Mouse (Mus musculus) left cerebral cortex, postnatal 10 days (tissue): ENCODE results near the gene Nell1. TPM values are rescaled to one million over a fixed set of nuclear protein-coding genes. Genes with fewer than 3 reads are reported as not detected.

ENCODE experiments used
- DNase-seq, 2 experiments: peaks; one replicate each; pipeline ENCODE4 v3.0.0; 2021 to 2022; ENCODE audit warnings: low spot score in 2 of 2, mixed read lengths in 1 of 2; ENCODE audit errors: extremely low spot score in 1 of 2
- intact Hi-C: fragments of 180-260 bp; cut with DNase I; formaldehyde crosslinking; loops from one replicate; pipeline ENCODE4 v1.15.1; 2025
- total RNA-seq, 2 experiments: library from RNA; stranded (reverse); gene quantifications; 2 replicates each; pipeline ENCODE4 v1.2.3; 2021

Nell1 gene
- total RNA-seq, 2 experiments from 2014 or later: 50.2 to 50.6 TPM

DNA sequence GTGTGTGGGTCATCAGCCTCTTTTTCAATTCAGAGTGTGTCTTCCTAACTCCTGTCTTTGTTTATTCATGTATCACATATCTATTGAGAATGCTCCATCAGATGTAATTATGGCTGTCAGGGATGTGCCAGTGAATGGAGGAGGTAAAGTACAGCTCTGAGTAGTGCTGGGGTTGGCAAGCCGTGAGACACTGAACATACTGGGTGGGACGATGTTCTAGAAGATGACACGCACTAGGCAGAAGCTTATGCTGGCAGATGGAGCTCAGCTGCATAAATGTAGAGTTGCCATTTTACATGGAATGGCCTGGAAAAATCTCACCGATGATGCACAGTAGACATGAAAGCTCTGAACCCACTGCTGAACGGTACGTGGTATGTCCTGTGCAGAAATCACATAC is 493.1 kb downstream of the Nell1 start:
- intact Hi-C loops: no loop called here
- DNase-seq: no peak

DNA sequence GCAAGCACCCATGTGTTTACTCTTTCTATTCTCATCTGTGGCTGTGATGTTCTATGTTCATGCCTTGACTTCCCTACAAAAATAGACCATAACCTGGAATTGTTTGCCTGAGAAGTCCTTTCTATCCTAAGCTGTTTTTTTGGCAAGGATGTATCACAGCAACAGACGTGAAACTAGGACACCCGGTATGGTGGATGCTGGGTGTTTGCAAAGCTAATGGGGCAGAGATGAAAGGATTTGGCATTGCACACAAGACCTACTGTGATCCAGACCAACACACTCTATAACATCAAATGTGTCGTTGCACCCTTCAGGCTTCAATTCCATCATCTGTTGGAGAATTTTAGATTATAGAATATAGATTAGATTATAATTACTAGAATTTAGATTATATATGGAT is 495.9 kb downstream of the Nell1 start:
- intact Hi-C loops: no loop called here
- DNase-seq: no peak

DNA sequence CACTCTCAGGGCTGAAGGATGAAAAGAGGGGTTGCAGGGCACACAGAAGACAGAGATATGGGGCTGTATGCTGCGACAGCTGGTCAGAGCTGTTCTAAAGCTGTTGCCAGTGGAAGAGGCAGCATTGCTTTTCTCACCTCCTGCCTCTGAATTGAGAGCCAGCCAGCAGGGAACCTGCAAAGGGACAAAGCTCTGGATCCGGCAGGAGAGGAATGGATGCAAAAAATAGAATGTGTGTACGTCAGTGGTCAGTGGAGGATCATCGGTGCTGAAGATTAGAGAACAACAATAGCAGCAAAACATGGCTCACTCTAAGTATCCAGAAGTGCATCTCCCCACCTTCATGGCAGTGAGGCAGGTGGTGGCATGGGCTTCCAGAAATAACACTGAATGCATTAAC is 507.3 kb downstream of the Nell1 start:
- intact Hi-C loops: loop anchor here (10.0 kb wide), 1 partner anchor 507 kb away; the partner anchor contains the start of gene Nell1
- no peak for DNase-seq

DNA sequence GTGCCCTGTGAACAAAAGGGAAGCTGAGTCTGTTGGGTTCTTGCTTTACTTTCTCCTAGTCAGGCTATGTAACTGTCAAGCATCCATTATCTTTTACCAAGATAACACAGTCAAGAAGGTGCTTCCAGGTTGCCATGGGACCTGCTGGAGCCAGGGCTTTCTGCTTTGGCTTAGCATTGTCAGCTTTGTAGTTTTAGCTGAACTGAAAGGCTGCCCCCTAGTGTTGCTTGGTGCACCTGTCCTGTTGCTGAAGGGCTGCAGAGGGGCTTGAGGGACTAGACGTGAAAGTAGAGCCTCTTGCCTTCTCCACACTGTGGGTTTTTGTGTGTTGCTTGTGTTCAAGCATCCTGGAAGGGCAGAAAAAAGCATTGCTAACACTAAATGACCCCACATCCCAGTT is 510.6 kb downstream of the Nell1 start:
- intact Hi-C loops: loop anchor here (10.0 kb wide), 1 partner anchor 511 kb away; the partner anchor contains the start of gene Nell1
- DNase-seq: peak in 1 of 2 experiments; percentile 31

- DNase-seq: no peak
- intact Hi-C loops: loop anchor here (10.0 kb wide), 1 partner anchor 512 kb away; the partner anchor contains the start of gene Nell1
Observed at GRCm38 (mm10) chr7:50486884-50487420, 512.3 kb downstream of the Nell1 start.

GRCm38 (mm10) chr7:50501562-50501961 is 526.9 kb downstream of the Nell1 start:
- DNase-seq: no peak
- intact Hi-C loops: no loop called here

DNA sequence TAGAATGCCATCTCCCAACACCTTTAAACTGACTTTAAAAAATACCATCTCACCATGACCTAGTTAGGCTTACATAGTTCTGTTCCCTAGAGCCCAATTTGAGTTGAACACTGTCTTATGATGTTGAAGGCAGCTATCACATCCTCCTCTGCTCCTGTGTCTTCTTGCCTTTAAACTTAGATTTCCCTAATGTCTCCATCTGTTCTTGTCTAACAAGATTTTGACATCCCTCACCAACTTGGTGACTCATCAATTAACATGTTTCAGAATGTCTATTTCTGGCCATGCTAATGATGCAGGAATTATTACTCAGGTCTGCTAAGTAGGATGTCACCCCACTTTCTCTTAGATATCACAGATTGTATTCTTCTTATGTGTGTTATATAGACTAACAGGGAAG is 532.4 kb downstream of the Nell1 start:
- DNase-seq: no peak
- intact Hi-C loops: no loop called here

GRCm38 (mm10) chr7:50514830-50515229 is 540.2 kb downstream of the Nell1 start:
- intact Hi-C loops: no loop called here
- no peak for DNase-seq

DNA sequence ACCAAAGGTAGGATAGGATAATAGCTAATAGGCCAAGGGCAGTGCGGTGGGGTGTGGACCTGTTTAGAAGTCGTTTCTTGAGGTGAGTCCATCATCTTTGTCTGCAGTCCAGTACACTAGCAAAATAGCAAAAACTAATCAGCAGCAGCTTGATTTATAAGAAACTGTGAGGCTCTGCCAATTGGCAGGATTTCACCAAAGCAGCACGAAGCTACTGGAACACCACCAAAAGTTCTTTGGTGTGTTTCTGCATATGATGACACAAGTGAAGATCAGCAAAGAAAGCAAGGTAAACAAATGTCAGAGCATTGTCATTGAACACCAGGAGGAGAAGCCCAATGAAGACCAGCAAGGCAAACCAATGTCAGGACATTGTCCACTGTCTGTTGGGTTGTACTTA is 542.0 kb downstream of the Nell1 start:
- intact Hi-C loops: no loop called here
- DNase-seq: no peak

DNA sequence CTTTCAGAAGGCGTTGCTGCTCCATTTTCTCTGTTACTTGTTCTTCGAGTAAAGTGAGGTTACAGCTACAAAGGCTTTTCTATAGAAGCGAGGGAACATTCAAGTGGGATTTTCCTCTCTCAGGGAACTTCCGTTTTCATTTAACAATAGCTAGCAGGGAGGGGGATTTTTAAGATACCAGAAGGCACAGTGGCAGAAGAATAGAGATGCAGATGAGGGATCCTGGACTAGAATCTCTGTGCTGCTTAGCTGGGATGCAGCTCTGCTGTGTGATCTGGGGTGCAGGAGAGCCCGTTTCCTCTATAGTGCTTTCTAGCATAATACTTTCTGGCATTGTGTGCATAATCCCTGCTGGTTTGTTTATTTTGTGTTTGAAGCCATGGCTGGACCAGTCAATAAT is 568.7 kb downstream of the Nell1 start:
- intact Hi-C loops: no loop called here
- DNase-seq: no peak

GRCm38 (mm10) chr7:50549572-50549971 is 574.9 kb downstream of the Nell1 start:
- intact Hi-C loops: no loop called here
- no peak for DNase-seq

DNA sequence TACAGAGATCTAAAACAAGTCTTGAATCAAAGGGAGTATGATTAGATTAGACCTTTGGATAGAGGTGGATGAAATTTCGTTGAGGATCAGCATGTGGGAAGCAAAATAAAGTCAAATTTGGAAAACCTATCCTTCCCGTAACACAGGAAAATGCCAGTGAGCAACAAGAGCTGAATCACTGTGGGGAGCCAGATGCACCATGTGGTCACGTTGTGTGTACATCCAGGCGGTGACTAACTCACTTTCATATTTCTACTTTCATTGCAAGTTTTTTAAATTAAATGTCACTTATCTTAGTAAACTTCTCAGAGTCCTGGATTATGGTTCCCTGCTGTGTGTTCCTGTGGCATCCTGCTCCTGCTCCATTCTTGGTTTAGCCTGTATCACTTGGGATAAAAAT is 576.8 kb downstream of the Nell1 start:
- intact Hi-C loops: no loop called here
- no peak for DNase-seq

GRCm38 (mm10) chr7:50562708-50563107 is 588.0 kb downstream of the Nell1 start:
- intact Hi-C loops: no loop called here
- no peak for DNase-seq

DNA sequence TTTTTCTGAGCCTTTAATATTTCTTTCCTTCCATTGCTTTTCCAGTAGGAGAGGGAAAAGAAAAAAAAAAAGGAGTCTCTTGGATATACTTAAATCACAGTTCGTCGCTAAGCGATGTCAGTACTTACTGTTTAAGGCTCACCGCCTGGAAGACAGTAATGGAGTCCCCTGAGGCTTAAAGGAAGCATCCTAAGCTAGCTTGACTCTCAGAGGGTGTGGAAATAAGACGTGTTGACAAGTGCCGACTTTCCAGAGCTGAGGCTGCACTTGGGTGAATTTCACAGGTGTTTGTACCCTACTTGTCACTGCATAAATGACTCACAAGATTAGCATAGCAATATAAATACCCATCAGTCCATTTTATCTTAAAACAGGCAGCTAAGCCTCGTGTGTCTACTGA is 599.2 kb downstream of the Nell1 start:
- no peak for DNase-seq
- intact Hi-C loops: no loop called here

GRCm38 (mm10) chr7:50588642-50589424 is 614.2 kb downstream of the Nell1 start:
- intact Hi-C loops: no loop called here
- DNase-seq: no peak

DNA sequence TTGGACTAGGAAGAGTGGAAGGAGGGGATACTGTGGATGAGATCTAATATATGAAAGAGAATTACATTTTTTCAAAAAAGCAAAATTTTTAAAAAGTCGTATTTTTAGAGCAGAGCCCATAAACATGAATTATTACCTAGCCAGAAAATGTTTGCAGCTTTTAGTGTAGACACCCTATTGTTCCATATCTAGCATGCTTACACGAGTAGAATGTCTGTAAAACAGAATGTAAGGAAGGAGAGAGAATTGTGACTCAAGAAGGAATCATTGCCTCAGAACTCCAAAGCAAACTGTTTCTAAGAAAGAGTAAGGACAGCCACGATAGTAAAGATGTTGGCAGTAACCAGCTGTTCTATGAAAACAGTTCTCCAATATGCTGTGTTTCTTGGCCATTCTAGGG is 624.2 kb downstream of the Nell1 start, which contains the start of gene 4933405O20Rik:
Gene 4933405O20Rik (plus strand): TSS at position 301 of the 400 bp plus-strand sequence.
- intact Hi-C loops: no loop called here
- DNase-seq: no peak

DNA sequence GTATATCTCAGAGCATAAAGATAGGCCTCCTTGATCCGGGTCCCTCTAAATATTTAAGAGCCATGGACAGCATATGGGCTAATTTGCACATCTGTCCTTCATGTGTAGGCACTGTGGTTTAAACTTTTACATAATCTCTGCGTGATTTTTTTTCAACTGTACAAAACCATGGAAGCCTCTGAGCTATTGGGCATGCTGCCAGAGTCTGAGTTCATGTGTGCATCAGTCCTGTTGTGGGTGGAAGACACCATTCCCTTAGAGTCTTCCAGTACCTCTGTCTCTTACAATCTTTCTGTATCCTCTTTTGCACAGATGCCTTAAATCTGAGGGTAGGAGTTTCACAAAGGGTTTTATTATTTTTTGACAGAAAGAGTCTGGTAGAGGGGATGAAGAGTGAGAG is 639.4 kb downstream of the Nell1 start:
- intact Hi-C loops: no loop called here
- peak in 1 of 2 experiments; percentile 30 for DNase-seq

GRCm38 (mm10) chr7:50629186-50629585 is 654.5 kb downstream of the Nell1 start:
- intact Hi-C loops: no loop called here
- no peak for DNase-seq

DNA sequence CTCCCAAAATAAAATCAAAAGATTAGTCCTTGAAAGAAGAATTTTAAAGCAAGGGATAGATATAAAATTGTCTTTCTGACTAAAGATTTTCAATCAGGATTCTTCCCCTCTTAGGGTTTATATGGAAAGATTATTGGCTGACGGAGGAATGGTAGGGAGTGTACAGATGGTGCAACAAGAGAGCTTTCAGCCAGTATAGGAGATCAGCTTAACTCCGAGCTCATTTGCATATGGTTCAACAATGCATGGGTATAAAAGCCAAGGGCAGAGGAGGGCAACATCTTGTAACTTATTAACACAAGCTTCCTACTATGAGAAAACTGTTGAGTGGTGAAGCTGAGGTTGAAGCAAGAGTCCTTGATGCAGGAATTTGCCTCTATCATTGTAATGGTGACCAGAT is 658.5 kb downstream of the Nell1 start:
- intact Hi-C loops: no loop called here
- no peak for DNase-seq

GRCm38 (mm10) chr7:50672266-50672665 is 697.6 kb downstream of the Nell1 start:
- DNase-seq: no peak
- intact Hi-C loops: no loop called here
